Mouse (Mus musculus) urinary bladder, postnatal 10 days (tissue): ENCODE data around the gene Nepro.

Source experiments
- DNase-seq: peaks from one replicate; pipeline ENCODE4 v3.0.0; 2022; ENCODE audit warnings: low spot score

Gene Nepro

GRCm38 (mm10) chr16:44767506-44767905, 43.4 kb downstream of the Nepro start:
- no peak for DNase-seq

- DNase-seq = no peak
These were observed 43.9 kb downstream of the Nepro start for GRCm38 (mm10) chr16:44767967-44768366.

GRCm38 (mm10) chr16:44772577-44772976, 48.5 kb downstream of the Nepro start:
- no peak for DNase-seq

GRCm38 (mm10) chr16:44773673-44774072, 49.6 kb downstream of the Nepro start:
- DNase-seq = no peak

- no peak for DNase-seq
These were observed 50.1 kb downstream of the Nepro start for GRCm38 (mm10) chr16:44774201-44774600.

GRCm38 (mm10) chr16:44778538-44779147, 54.5 kb downstream of the Nepro start:
- DNase-seq = no peak

- DNase-seq = no peak
These were observed 55.4 kb downstream of the Nepro start for GRCm38 (mm10) chr16:44779494-44779893.

- no peak for DNase-seq
These were observed 56.6 kb downstream of the Nepro start for GRCm38 (mm10) chr16:44780751-44781150.
